Mouse (Mus musculus) heart, embryonic 11.5 days (tissue): ENCODE data around the gene Chd4. TPM values are rescaled to one million over a fixed set of nuclear protein-coding genes. Genes with fewer than 3 reads are reported as not detected.

ENCODE experiments used
- ATAC-seq: fragments of 200-750 bp; cut with Nextera tagmentation; replicated peaks from 2 replicates; pipeline ENCODE4 v1.8.0; 2017; ENCODE audit warnings: moderate library complexity; ENCODE audit not compliant: insufficient number of reproducible peaks, low FRiP score, low TSS enrichment
- H3K27ac ChIP-seq: fragments of 300-500 bp; sonication (generic); 2 replicates; pipeline ENCODE4 v1.5.1; 2014; ENCODE audit warnings: mild to moderate bottlenecking, low read depth, low read length
- H3K27me3 ChIP-seq: fragments of 300-500 bp; sonication (generic); 2 replicates; pipeline ENCODE4 v1.6.1; 2014; ENCODE audit warnings: mild to moderate bottlenecking, low read length, mixed read lengths; ENCODE audit not compliant: control insufficient read depth, insufficient read depth
- H3K36me3 ChIP-seq: fragments of 300-500 bp; sonication (generic); 2 replicates; pipeline ENCODE4 v1.6.1; 2014; ENCODE audit warnings: mild to moderate bottlenecking, low read length, moderate library complexity, mixed read lengths; ENCODE audit not compliant: control insufficient read depth, insufficient read depth
- H3K4me1 ChIP-seq: fragments of 300-500 bp; sonication (generic); 2 replicates; pipeline ENCODE4 v1.6.1; 2014; ENCODE audit warnings: low read length; ENCODE audit not compliant: control insufficient read depth, insufficient read depth
- H3K4me2 ChIP-seq: fragments of 300-500 bp; sonication (generic); 2 replicates; pipeline ENCODE4 v1.6.1; 2014; ENCODE audit warnings: mild to moderate bottlenecking, moderate library complexity
- H3K4me3 ChIP-seq: fragments of 300-500 bp; sonication (generic); 2 replicates; pipeline ENCODE4 v1.5.1; 2014; ENCODE audit warnings: low read depth, low read length
- H3K9ac ChIP-seq: fragments of 300-500 bp; sonication (generic); 2 replicates; pipeline ENCODE4 v1.6.1; 2014; ENCODE audit warnings: mild to moderate bottlenecking, low read depth, low read length, moderate library complexity
- H3K9me3 ChIP-seq: fragments of 300-500 bp; sonication (generic); replicated peaks from 2 replicates; pipeline ENCODE4 v1.6.1; 2016; ENCODE audit warnings: low read length; ENCODE audit not compliant: control insufficient read depth
- WGBS: fragments of 180-500 bp; shearing (Covaris S2); extraction: QIAGEN DNeasy Blood & Tissue Kit; methylation state at CpG from one replicate; pipeline ENCODE4 v1.1.7; 2014; ENCODE audit not compliant: insufficient replicate concordance; 5-methylcytosine and 5-hydroxymethylcytosine counted together
- polyA plus RNA-seq: library from polyadenylated mRNA; unstranded; fragments of >200 nt; fragmentation: Nextera tagmentation; extraction: Ambion mirVana; gene quantifications from 2 replicates; pipeline ENCODE4 v1.2.1, GENCODE M21; 2014

The Chd4 gene
- polyA plus RNA-seq, 1 experiment from 2014 or later, result 67.8 TPM

DNA sequence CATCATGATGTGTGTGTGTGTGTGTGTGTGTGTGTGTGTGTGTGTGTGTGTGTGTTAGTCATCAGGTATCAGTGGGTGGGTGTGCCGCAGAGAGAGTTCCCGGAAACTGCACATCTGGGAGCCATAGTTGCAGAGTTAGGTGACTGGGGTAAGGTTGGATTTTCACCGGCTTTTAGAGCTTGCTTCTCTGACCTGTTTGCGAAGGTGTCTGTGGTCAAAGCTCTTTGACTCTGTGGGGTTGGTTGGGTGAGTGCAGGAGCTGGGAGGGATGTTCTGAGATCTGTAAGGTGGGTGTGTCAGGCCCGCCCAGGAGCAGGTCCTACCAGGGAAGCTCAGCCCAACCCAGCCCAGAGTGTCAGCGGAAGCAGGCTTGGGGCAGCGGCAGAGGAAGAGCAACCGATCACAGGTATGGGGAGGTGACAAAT, 28.2 kb upstream of the Chd4 start, which contains the start of gene Lpar5:
Gene Lpar5 (plus strand): TSS at position 350 of the 425 bp plus-strand sequence.
- 52% methylated on average over 8 of the region's 8 CpGs for WGBS
- H3K9me3 ChIP-seq, result no peaks in the 10 kb centered on the region
- H3K4me1 ChIP-seq, result peaks cover 8% of the 10 kb centered on the region
- no peak within 1 kb of the TSS for H3K27ac ChIP-seq
- no peak within 1 kb of the TSS for H3K4me2 ChIP-seq
- no peak for ATAC-seq
- no peaks in the 10 kb centered on the region for H3K27me3 ChIP-seq
- no peak within 1 kb of the TSS for H3K4me3 ChIP-seq
- no peaks in the 10 kb centered on the region for H3K36me3 ChIP-seq
- H3K9ac ChIP-seq, result no peak within 1 kb of the TSS

DNA sequence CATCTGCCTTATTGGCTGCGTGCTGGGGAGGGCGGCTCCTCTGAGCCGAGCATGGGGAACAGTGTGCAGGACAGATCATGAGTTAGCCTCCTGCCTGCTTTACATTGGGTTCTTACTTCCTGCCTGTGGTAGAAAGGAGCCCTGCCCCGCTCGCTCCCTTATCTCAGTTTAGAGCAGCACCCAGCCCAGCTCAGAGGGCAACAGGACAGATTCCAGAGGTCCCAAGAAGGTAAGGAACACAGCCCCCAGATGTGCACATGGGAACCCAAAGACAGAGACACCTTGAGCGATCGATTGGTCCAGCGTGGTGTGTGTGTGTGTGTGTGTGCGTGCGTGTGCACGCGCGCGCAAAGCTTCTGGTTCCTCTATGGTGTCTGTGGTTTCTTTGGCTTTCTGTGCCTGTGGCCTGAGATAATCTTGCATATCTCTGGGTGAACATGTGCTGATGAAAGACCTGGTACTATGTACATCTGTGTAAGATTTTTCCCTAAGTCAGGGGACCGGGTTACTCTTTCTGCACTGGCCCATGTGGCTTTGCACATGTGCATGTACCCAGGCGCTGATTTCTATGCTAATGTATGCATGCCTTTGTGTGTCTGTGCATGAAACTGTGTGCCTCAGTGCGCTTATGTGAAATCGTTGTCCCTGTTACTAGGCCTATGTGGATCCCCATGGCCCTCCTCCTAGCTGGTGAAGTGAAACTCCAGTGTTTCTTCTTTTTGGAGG, 24.4 kb upstream of the Chd4 start:
- Histone ChIP-seq H3K27me3 (no peaks in the 10 kb centered on the region), H3K9me3 (no peaks in the 10 kb centered on the region), H3K4me1 (peaks cover 8% of the 10 kb centered on the region), H3K4me3 (no peak overlapping the region), H3K27ac (0 out of 2 replicates have a peak overlapping the region, but pooled peaks have one; percentile 29), H3K9ac (no peak overlapping the region), H3K4me2 (no peak overlapping the region), H3K36me3 (no peaks in the 10 kb centered on the region)
- WGBS, result 74% methylated on average over 18 of the region's 18 CpGs
- ATAC-seq, result no peak

DNA sequence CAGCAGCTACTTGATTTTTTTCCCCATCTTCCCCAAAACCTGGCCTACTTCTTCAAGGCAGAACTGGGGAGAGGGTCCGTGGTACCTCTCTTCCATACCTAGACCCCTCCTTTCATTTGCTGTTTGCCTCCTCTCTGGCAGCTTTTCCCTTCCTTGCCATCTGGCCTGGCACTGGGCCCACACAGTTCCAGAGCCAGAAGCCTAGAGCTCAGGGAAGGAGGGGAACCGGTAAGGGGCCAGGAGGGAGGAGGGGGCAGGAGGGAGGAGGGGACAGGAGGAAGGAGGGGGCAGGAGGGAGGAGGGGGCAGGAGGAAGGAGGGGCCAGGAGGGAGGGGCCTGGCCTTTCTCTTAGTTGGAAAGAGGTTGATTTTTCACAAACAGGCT, 23.9 kb upstream of the Chd4 start:
- Histone ChIP-seq H3K4me2 (no peak overlapping the region), H3K4me1 (peaks cover 8% of the 10 kb centered on the region), H3K27ac (0 out of 2 replicates have a peak overlapping the region, but pooled peaks have one; percentile 29), H3K36me3 (no peaks in the 10 kb centered on the region), H3K27me3 (no peaks in the 10 kb centered on the region), H3K4me3 (no peak overlapping the region), H3K9ac (no peak overlapping the region), H3K9me3 (no peaks in the 10 kb centered on the region)
- WGBS, result 24% methylated on average over 2 of the region's 2 CpGs
- ATAC-seq, result no peak; the same call in 1 of the 2 replicates

DNA sequence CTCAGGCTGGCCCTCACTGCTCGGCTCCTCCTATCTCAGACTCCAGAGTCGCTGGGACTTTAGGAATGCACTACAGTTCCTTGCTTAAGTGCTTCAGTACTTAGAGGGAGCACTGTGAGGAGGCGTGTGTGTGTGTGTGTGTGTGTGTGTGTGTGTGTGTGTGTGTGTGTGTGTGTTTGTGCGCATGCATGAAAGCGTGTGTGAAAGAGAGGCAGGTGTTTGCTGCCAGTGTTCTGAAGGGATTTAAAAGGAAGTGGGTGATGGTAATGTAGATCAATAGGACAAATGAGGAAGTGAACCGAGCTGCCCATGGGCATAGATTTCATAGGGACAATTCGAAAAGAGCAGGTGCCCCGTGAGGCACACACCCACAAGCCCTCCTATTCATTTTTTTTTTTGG, 22.0 kb upstream of the Chd4 start:
- Histone ChIP-seq H3K4me3 (no peak overlapping the region), H3K36me3 (no peaks in the 10 kb centered on the region), H3K27me3 (no peaks in the 10 kb centered on the region), H3K4me1 (peaks cover 8% of the 10 kb centered on the region), H3K4me2 (no peak overlapping the region), H3K9ac (no peak overlapping the region), H3K9me3 (no peaks in the 10 kb centered on the region), H3K27ac (no peak overlapping the region)
- no peak for ATAC-seq
- WGBS, result 63% methylated on average over 8 of the region's 8 CpGs

DNA sequence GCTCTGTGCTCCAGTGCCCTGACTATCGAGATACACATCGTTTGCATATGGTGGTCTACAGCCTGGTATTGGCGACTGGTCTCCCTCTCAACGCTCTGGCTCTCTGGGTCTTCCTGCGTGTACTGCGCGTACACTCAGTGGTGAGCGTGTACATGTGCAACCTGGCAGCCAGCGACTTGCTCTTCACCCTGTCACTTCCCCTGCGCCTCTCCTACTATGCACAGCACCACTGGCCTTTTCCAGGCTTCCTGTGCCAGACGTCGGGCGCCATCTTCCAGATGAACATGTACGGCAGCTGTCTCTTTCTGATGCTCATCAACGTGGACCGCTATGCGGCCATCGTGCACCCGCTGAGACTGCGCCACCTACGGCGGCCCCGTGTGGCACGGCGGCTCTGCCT, 14.4 kb upstream of the Chd4 start:
- Histone ChIP-seq H3K9me3 (no peaks in the 10 kb centered on the region), H3K9ac (peak overlapping the region; percentile 75), H3K36me3 (no peaks in the 10 kb centered on the region), H3K4me2 (peak overlapping the region; percentile 76), H3K4me1 (peaks cover 9% of the 10 kb centered on the region; the same call in 1 of the 2 replicates), H3K4me3 (peak overlapping the region; percentile 45), H3K27me3 (peaks cover 3% of the 10 kb centered on the region; the same call in 1 of the 2 replicates), H3K27ac (no peak overlapping the region; the same call in 1 of the 2 replicates)
- WGBS, result 21% methylated on average over 25 of the region's 25 CpGs
- no peak; the same call in 1 of the 2 replicates for ATAC-seq

DNA sequence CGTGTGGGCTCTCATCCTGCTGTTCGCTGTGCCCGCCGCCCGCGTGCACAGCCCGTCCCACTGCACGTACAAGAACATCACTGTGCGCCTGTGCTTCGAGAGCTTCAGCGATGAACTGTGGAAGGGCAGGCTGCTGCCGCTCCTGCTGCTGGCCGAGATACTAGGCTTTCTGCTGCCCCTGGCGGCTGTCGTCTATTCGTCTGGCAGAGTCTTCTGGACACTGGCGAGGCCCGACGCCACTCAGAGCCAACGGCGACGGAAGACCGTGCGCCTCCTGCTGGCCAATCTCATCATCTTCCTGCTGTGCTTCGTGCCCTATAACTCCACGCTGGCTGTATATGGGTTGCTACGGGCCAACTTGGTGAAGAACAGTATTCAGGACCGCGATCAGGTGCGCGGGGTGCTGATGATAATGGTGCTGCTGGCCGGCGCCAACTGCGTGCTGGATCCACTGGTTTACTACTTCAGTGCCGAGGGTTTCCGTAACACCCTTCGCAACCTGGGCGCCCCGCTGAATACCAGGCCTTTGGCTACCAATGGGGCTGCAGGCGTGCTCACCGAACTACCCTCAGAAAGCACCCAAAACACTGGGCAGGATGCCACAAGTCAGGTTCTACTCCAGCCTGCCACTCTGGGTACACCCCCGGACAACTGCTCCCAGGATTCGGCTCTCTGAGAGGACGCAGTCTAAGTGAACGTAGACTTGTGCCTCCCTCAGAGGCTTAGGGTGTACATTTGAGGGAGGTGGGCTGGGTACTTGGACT, 13.8 kb upstream of the Chd4 start:
- peak; percentile 69 for ATAC-seq
- H3K36me3 ChIP-seq, result no peaks in the 10 kb centered on the region
- peaks cover 3% of the 10 kb centered on the region; the same call in 1 of the 2 replicates for H3K27me3 ChIP-seq
- peak overlapping the region; percentile 76 for H3K4me2 ChIP-seq
- peak overlapping the region; percentile 45 for H3K4me3 ChIP-seq
- WGBS, result 19% methylated on average over 45 of the region's 45 CpGs
- H3K4me1 ChIP-seq, result peaks cover 9% of the 10 kb centered on the region; the same call in 1 of the 2 replicates
- H3K27ac ChIP-seq, result no peak overlapping the region; the same call in 1 of the 2 replicates
- H3K9me3 ChIP-seq, result no peaks in the 10 kb centered on the region
- peak overlapping the region; percentile 75 for H3K9ac ChIP-seq

DNA sequence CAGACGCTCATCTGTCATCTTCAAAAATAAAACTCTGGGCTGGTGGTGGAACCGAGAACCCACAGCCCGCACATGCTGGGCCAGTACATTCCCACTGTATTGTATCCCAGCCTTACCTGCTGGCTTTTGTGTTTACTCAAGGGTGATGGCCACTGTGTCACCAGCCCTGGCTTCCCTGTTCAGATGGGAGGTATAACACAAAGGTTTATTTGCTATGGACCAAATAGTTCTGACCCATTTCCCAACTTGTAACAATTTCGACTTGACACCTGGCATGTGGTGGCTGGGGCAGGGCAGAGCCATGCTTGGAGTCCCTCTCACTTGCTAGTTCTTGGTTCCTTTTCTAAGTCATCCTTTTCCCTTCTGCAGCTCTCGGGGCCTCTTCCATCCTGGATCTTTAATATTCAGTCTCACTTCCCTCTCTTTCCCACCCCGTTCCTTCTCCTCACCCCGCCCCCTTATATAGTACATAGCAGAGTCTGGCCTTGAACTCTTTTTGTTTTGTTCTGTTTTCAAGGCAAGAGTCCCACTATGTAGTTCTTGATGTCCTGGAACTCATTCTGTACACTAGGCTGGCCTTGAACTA, 12.9 kb upstream of the Chd4 start:
- Histone ChIP-seq H3K4me2 (no peak overlapping the region), H3K4me1 (peaks cover 9% of the 10 kb centered on the region; the same call in 1 of the 2 replicates), H3K27ac (no peak overlapping the region), H3K9ac (no peak overlapping the region; the same call in 1 of the 2 replicates), H3K27me3 (peaks cover 3% of the 10 kb centered on the region; the same call in 1 of the 2 replicates), H3K36me3 (no peaks in the 10 kb centered on the region), H3K9me3 (no peaks in the 10 kb centered on the region), H3K4me3 (no peak overlapping the region)
- WGBS, result 82% methylated on average over 7 of the region's 7 CpGs
- ATAC-seq, result no peak

DNA sequence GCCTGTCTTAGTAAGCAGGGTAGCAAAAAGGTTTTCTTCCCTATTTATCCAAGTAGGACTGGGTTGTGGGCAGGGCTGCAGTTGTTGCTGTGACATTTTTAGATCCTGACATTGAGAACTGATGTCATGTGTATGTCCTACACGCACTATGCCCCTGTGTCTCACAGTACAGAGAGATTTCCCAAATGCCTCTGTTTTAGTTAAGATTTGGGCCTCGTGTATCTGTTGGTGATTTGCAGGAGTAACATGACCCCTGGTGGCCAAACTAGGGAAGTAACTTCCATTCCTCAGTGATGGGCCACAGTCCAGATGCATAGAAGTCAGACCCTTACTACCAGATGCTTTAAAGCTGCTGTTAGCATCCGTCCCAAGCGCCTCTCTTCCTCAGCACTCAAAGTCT, 11.4 kb upstream of the Chd4 start:
- Histone ChIP-seq H3K36me3 (no peaks in the 10 kb centered on the region), H3K9me3 (no peaks in the 10 kb centered on the region), H3K4me3 (no peak overlapping the region), H3K4me2 (no peak overlapping the region), H3K9ac (no peak overlapping the region), H3K27ac (no peak overlapping the region), H3K4me1 (peaks cover 15% of the 10 kb centered on the region), H3K27me3 (peaks cover 3% of the 10 kb centered on the region; the same call in 1 of the 2 replicates)
- WGBS, result 8% methylated on average over 4 of the region's 4 CpGs
- no peak for ATAC-seq
